Mouse (Mus musculus): ENCODE data around the gene Wsb2. TPM values are rescaled to one million over a fixed set of nuclear protein-coding genes. Genes with fewer than 3 reads are reported as not detected.

Wsb2 gene
- polyA plus RNA-seq, 1 experiment from 2014 or later = 94.4 TPM

Other genes with a start within 250 kb of the Wsb2 start
- 113 and 116 TPM in 2 replicates for gene Suds3, start 241.2 kb upstream of the Wsb2 start, polyA plus RNA-seq (2016; fragmentation: Nextera tagmentation; extraction: Ambion mirVana)
- gene Taok3, start 237.2 kb upstream of the Wsb2 start, polyA plus RNA-seq (2016; fragmentation: Nextera tagmentation; extraction: Ambion mirVana) = 24.3 and 24.8 TPM in 2 replicates
- 856 and 860 TPM in 2 replicates for gene Pebp1, start 69.7 kb upstream of the Wsb2 start, polyA plus RNA-seq (2016; fragmentation: Nextera tagmentation; extraction: Ambion mirVana)
- gene Vsig10, start 38.2 kb upstream of the Wsb2 start, polyA plus RNA-seq (2016; fragmentation: Nextera tagmentation; extraction: Ambion mirVana) = 3.0 and 3.7 TPM in 2 replicates
- gene Rfc5, start 31.7 kb downstream of the Wsb2 start, polyA plus RNA-seq (2016; fragmentation: Nextera tagmentation; extraction: Ambion mirVana) = 82.0 and 86.0 TPM in 2 replicates
- 2.2 and 2.7 TPM in 2 replicates for gene Ksr2, start 56.7 kb downstream of the Wsb2 start, polyA plus RNA-seq (2016; fragmentation: Nextera tagmentation; extraction: Ambion mirVana)